Mouse (Mus musculus): ENCODE measurements around the gene Tfe3. TPM values are rescaled to one million over a fixed set of nuclear protein-coding genes. Genes with fewer than 3 reads are reported as not detected.
"Not testable (repeated sequence)": the region's sequence is repeated elsewhere in the genome, so short reads cannot be mapped to it uniquely, and the experiment has no call there.

The Tfe3 gene
- total RNA-seq (2015) (12.2 and 14.6 TPM in 2 replicates), total RNA-seq (2017) (4.6 and 7.1 TPM in 2 replicates)

- ATAC-seq (replicated peaks; ENCODE audit: poor library complexity) = peak; percentile 89
Measured at GRCm38 (mm10) chrX:7762137-7762920, at the start of gene Tfe3. Tfe3 (plus strand) TSS chrX:7762560.

GRCm38 (mm10) chrX:7713764-7714134 is 48.6 kb upstream of the Tfe3 start:
- ATAC-seq (replicated peaks; ENCODE audit: poor library complexity) = not testable (repeated sequence)

- peak; percentile 97 for ATAC-seq (replicated peaks; ENCODE audit: poor library complexity)
Measured at GRCm38 (mm10) chrX:7714135-7714899, 48.0 kb upstream of the Tfe3 start, which contains the start of gene Wdr45. Wdr45 (plus strand) TSS chrX:7714333.

- ATAC-seq (replicated peaks; ENCODE audit: poor library complexity) = not testable (repeated sequence)
Measured at GRCm38 (mm10) chrX:7716058-7716457, 46.3 kb upstream of the Tfe3 start.

- ATAC-seq (replicated peaks; ENCODE audit: poor library complexity) = peak; percentile 96
Measured at GRCm38 (mm10) chrX:7721514-7722281, 40.7 kb upstream of the Tfe3 start, which contains the start of gene Gm45208. Gm45208 (plus strand) TSS chrX:7722245.

- ATAC-seq (replicated peaks; ENCODE audit: poor library complexity) = no peak
Measured at GRCm38 (mm10) chrX:7722282-7722611, 40.1 kb upstream of the Tfe3 start.

- no peak for ATAC-seq (replicated peaks; ENCODE audit: poor library complexity)
Measured at GRCm38 (mm10) chrX:7722691-7723090, 39.7 kb upstream of the Tfe3 start.

- no peak for ATAC-seq (replicated peaks; ENCODE audit: poor library complexity)
Measured at GRCm38 (mm10) chrX:7724135-7724534, 38.2 kb upstream of the Tfe3 start.

GRCm38 (mm10) chrX:7725841-7726240 is 36.5 kb upstream of the Tfe3 start:
- no peak for ATAC-seq (replicated peaks; ENCODE audit: poor library complexity)

GRCm38 (mm10) chrX:7727176-7727575 is 35.2 kb upstream of the Tfe3 start:
- no peak for ATAC-seq (replicated peaks; ENCODE audit: poor library complexity)

GRCm38 (mm10) chrX:7728215-7728921 is 34.0 kb upstream of the Tfe3 start, which contains the start of gene Praf2:
Praf2 (plus strand) TSS chrX:7728439.
- peak; percentile 97 for ATAC-seq (replicated peaks; ENCODE audit: poor library complexity)

- ATAC-seq (replicated peaks; ENCODE audit: poor library complexity) = no peak
Measured at GRCm38 (mm10) chrX:7728922-7729265, 33.5 kb upstream of the Tfe3 start.

GRCm38 (mm10) chrX:7733571-7734156 is 28.7 kb upstream of the Tfe3 start:
- peak; percentile 99 for ATAC-seq (replicated peaks; ENCODE audit: poor library complexity)

- no peak for ATAC-seq (replicated peaks; ENCODE audit: poor library complexity)
Measured at GRCm38 (mm10) chrX:7739336-7740081, 22.9 kb upstream of the Tfe3 start.

- ATAC-seq (replicated peaks; ENCODE audit: poor library complexity) = no peak
Measured at GRCm38 (mm10) chrX:7740082-7740819, 22.1 kb upstream of the Tfe3 start.

GRCm38 (mm10) chrX:7741103-7741502 is 21.3 kb upstream of the Tfe3 start:
- ATAC-seq (replicated peaks; ENCODE audit: poor library complexity) = no peak

- peak; percentile 71 for ATAC-seq (replicated peaks; ENCODE audit: poor library complexity)
Measured at GRCm38 (mm10) chrX:7743470-7743869, 18.9 kb upstream of the Tfe3 start.

- no peak for ATAC-seq (replicated peaks; ENCODE audit: poor library complexity)
Measured at GRCm38 (mm10) chrX:7744940-7745339, 17.4 kb upstream of the Tfe3 start.

GRCm38 (mm10) chrX:7745429-7745828 is 16.9 kb upstream of the Tfe3 start:
- ATAC-seq (replicated peaks; ENCODE audit: poor library complexity) = no peak
